Mouse (Mus musculus): ENCODE measurements around the gene Tmem51.
"Not testable (repeated sequence)": the region's sequence is repeated elsewhere in the genome, so short reads cannot be mapped to it uniquely, and the experiment has no call there.

The Tmem51 gene

GRCm38 (mm10) chr4:142059113-142059840, 24.8 kb downstream of the Tmem51 start:
- DNase-seq, result no peak

- DNase-seq, result no peak
These were observed 26.4 kb downstream of the Tmem51 start for GRCm38 (mm10) chr4:142057529-142058216.

GRCm38 (mm10) chr4:142055600-142055999, 28.5 kb downstream of the Tmem51 start:
- DNase-seq, result no peak

- DNase-seq, result no peak
These were observed 29.5 kb downstream of the Tmem51 start for GRCm38 (mm10) chr4:142054580-142054979.

- no peak for DNase-seq
These were observed 30.2 kb downstream of the Tmem51 start for GRCm38 (mm10) chr4:142053661-142054448.

- DNase-seq, result no peak
These were observed 30.8 kb downstream of the Tmem51 start for GRCm38 (mm10) chr4:142053261-142053660.

- DNase-seq, result no peak
These were observed 31.5 kb downstream of the Tmem51 start for GRCm38 (mm10) chr4:142052391-142053132.

- not testable (repeated sequence) for DNase-seq
These were observed 32.2 kb downstream of the Tmem51 start for GRCm38 (mm10) chr4:142051883-142052282.

GRCm38 (mm10) chr4:142049963-142050362, 34.1 kb downstream of the Tmem51 start:
- DNase-seq, result no peak

- DNase-seq, result no peak
These were observed 35.7 kb downstream of the Tmem51 start for GRCm38 (mm10) chr4:142048391-142048790.

GRCm38 (mm10) chr4:142047005-142047404, 37.1 kb downstream of the Tmem51 start:
- no peak for DNase-seq

GRCm38 (mm10) chr4:142046496-142046895, 37.6 kb downstream of the Tmem51 start:
- no peak for DNase-seq

GRCm38 (mm10) chr4:142045595-142046163, 38.4 kb downstream of the Tmem51 start:
- no peak for DNase-seq

- DNase-seq, result no peak
These were observed 39.7 kb downstream of the Tmem51 start for GRCm38 (mm10) chr4:142044452-142044851.

- no peak for DNase-seq
These were observed 44.3 kb downstream of the Tmem51 start for GRCm38 (mm10) chr4:142039662-142040353.

GRCm38 (mm10) chr4:142037897-142038296, 46.2 kb downstream of the Tmem51 start:
- peak; percentile 50 for DNase-seq

- DNase-seq, result no peak
These were observed 55.6 kb downstream of the Tmem51 start for GRCm38 (mm10) chr4:142028533-142028932.

- no peak for DNase-seq
These were observed 57.1 kb downstream of the Tmem51 start for GRCm38 (mm10) chr4:142026965-142027364.

GRCm38 (mm10) chr4:142024536-142024935, 59.6 kb downstream of the Tmem51 start:
- no peak for DNase-seq

GRCm38 (mm10) chr4:142023166-142023565, 60.9 kb downstream of the Tmem51 start:
- no peak for DNase-seq

GRCm38 (mm10) chr4:142017686-142018085, 66.4 kb downstream of the Tmem51 start:
- DNase-seq, result no peak
